Mouse (Mus musculus) heart, postnatal 0 days (tissue): Measurements from ENCODE around the gene Lxn.

ENCODE experiments used
- CTCF ChIP-seq: IDR thresholded peaks from 2 replicates; pipeline ENCODE4 v1.5.1; 2016; ENCODE audit warnings: antibody characterized with exemption, control low read depth, low read depth
- EP300 ChIP-seq: IDR thresholded peaks from 2 replicates; pipeline ENCODE4 v1.6.1; 2016; ENCODE audit warnings: antibody characterized with exemption, low read depth

- TF ChIP-seq EP300, result no peak
- TF ChIP-seq CTCF, result no peak
These were observed 21.5 kb upstream of the Lxn start for GRCm38 (mm10) chr3:67485233-67485632.
